Mouse (Mus musculus): ENCODE results near the gene F2r.

DNA sequence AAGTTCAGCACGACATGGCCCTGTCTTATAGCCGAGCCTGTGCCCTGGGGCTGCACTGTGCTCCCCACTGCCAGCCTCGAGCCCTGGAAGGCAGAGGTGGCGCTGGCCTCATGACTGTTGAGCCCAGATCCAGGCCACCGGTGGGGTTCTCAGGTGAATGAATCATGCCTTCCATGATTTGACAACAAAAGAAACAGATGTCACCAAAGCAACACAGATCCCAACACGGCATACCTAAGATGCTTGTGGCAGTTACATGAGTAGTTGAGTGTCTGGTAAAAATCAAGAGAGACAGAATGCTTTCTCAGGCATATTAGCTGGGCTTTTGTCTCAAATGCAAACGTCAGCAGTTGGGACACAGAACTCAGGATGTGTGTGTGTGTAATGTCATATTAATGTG lies 25.5 kb upstream of the F2r start:
- TF ChIP-seq CHD2 (IDR thresholded peaks at IDR 0.05; ENCODE audit: low read depth, low read length) (no peak), ZC3H11A (IDR thresholded peaks at IDR 0.05; ENCODE audit: borderline replicate concordance, low read depth, low read length) (no peak)
